Mouse (Mus musculus) midbrain, embryonic 10.5 days (tissue): ENCODE data around the gene Aifm3. TPM values are rescaled to one million over a fixed set of nuclear protein-coding genes. Genes with fewer than 3 reads are reported as not detected.

Source experiments
- DNase-seq: peaks from one replicate; pipeline ENCODE4 v3.0.0-alpha.2; 2017; ENCODE audit warnings: low spot score
- H3K27ac ChIP-seq: fragments of 300-500 bp; sonication (generic); replicated peaks from 2 replicates; pipeline ENCODE4 v1.5.1; 2016; ENCODE audit warnings: mild to moderate bottlenecking
- H3K27me3 ChIP-seq: fragments of 300-500 bp; sonication (generic); 2 replicates; pipeline ENCODE4 v1.6.1; 2016; ENCODE audit warnings: low read depth, mild to moderate bottlenecking; ENCODE audit not compliant: poor library complexity, severe bottlenecking
- H3K36me3 ChIP-seq: fragments of 300-500 bp; sonication (generic); 2 replicates; pipeline ENCODE4 v1.6.1; 2016; ENCODE audit warnings: mild to moderate bottlenecking, moderate library complexity
- H3K4me1 ChIP-seq: fragments of 300-500 bp; sonication (generic); 2 replicates; pipeline ENCODE4 v1.6.1; 2016
- H3K4me3 ChIP-seq: fragments of 300-500 bp; sonication (generic); 2 replicates; pipeline ENCODE4 v1.5.1; 2016; ENCODE audit warnings: mild to moderate bottlenecking, moderate library complexity
- H3K9me3 ChIP-seq: fragments of 300-500 bp; sonication (generic); replicated peaks from 2 replicates; pipeline ENCODE4 v1.6.1; 2016; ENCODE audit warnings: mild to moderate bottlenecking
- WGBS: fragments of 180-500 bp; shearing (Covaris S2); methylation state at CpG from one replicate; pipeline ENCODE4 v1.1.7; 2016; 5-methylcytosine and 5-hydroxymethylcytosine counted together
- polyA plus RNA-seq: library from polyadenylated mRNA; unstranded; fragments of >200 nt; fragmentation: Nextera tagmentation; extraction: Ambion mirVana; gene quantifications from 2 replicates; pipeline ENCODE4 v1.2.1, GENCODE M21; 2016

Aifm3 gene
- polyA plus RNA-seq: 2.6 and 3.5 TPM in 2 replicates

DNA sequence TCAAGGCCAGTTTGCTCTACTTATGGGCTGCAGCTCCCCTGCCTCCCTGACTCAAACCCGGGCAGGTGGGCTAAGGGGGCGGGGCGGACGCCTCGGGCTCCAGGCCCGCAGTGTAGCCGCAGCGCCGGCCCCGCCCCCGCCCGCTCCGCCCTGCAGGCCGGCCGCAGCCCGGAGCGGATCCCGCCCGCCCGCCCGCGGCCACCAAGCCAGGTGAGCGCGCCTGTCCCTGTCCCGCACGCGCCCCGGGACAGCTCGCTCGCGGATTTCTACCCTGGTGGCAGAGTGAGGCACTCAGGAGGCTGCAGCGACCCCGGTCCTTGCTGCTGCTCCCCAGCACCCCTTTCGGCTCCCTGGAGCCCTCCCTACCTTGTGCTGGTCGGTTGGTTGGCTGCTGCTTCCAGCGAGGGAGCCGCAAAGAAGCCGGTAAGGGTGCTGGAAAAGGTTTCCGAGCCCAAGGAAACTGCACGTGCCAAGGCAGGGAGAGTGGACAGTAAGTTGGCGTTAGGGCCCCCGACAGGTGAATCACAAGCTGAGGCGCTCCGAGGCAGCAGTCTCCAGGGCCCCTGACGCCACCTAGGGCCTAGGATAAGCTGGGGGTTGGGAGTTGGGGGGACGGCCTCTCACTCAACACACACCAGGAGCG is at the start of gene Aifm3:
Aifm3 (plus strand) TSS at position 143 of the 643 bp plus-strand sequence.
- no peaks in the 10 kb centered on the region for H3K9me3 ChIP-seq
- peaks cover 31% of the 10 kb centered on the region for H3K27me3 ChIP-seq
- peak within 1 kb of the TSS; percentile 49 for H3K27ac ChIP-seq
- peak within 1 kb of the TSS; percentile 60 for H3K4me3 ChIP-seq
- no peak for DNase-seq
- peaks cover 13% of the 10 kb centered on the region for H3K4me1 ChIP-seq
- peaks cover 34% of the 10 kb centered on the region for H3K36me3 ChIP-seq
- under 1% methylated on average over 46 of the region's 47 CpGs for WGBS

DNA sequence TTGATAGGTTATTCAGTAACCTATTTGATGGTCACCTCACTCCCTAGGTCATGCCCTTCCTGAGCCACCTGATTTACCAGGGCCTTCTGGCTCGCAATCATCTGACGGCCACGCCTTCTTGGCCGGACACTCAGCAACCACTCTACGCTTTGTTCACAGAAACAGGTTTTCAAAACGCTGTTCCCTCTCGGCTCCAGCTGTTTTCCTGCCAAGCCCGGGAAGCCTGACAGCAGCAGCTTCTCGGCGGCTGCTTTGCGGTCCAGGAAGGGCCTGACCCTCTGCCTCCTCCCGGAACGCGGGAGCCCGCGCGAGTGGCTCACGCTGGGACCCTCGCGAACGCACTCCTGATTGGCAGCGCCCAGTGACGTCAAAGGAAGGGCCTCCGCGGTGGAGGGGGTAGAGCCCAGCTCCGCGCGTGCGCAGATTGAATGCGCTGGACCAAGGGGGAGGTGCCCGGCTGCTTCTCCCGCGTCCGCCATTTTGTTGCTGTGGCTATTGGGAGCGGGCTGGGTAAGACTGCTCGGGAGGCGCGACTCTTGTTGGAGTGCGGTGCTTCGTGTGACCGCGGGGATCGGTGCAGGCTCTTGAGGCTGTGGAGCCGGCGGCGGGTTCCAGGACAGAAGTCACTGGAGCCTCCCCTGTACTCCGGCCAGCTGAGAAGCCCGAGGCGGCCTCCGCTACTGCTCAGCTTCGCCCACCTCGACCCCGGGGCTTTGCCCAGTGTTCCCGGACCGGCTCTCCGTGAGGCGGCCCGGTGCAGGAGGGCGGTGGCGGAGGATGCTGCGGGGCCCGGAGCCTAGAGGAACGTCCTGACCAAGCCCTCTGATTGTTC is 37.7 kb upstream of the Aifm3 start, which contains the start of gene Crkl:
Crkl (plus strand) TSS at position 447 of the 832 bp plus-strand sequence.
- no peaks in the 10 kb centered on the region for H3K9me3 ChIP-seq
- peaks cover 23% of the 10 kb centered on the region for H3K36me3 ChIP-seq
- peak within 1 kb of the TSS; percentile 94 for H3K4me3 ChIP-seq
- H3K4me1 ChIP-seq: peaks cover 30% of the 10 kb centered on the region
- peak; percentile 99 for DNase-seq
- peak within 1 kb of the TSS; percentile 97 for H3K27ac ChIP-seq
- under 1% methylated on average over 63 of the region's 63 CpGs for WGBS
- H3K27me3 ChIP-seq: no peaks in the 10 kb centered on the region

DNA sequence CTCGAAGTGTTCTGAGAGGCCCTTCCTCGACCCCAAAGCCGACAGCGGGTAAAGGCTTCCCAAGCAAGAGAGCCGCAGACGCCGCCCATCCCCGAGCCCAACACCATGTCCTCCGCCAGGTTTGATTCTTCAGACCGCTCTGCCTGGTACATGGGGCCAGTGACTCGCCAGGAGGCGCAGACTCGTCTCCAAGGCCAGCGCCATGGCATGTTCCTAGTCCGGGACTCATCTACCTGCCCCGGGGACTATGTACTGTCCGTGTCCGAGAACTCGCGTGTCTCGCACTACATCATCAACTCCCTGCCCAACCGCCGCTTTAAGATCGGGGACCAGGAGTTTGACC is 37.1 kb upstream of the Aifm3 start:
- Histone ChIP-seq H3K4me1 (peaks cover 30% of the 10 kb centered on the region), H3K4me3 (peak overlapping the region; percentile 94), H3K36me3 (peaks cover 29% of the 10 kb centered on the region), H3K27ac (peak overlapping the region; percentile 97), H3K9me3 (no peaks in the 10 kb centered on the region; the same call in 1 of the 2 replicates), H3K27me3 (no peaks in the 10 kb centered on the region)
- DNase-seq: no peak
- under 1% methylated on average over 24 of the region's 24 CpGs for WGBS

DNA sequence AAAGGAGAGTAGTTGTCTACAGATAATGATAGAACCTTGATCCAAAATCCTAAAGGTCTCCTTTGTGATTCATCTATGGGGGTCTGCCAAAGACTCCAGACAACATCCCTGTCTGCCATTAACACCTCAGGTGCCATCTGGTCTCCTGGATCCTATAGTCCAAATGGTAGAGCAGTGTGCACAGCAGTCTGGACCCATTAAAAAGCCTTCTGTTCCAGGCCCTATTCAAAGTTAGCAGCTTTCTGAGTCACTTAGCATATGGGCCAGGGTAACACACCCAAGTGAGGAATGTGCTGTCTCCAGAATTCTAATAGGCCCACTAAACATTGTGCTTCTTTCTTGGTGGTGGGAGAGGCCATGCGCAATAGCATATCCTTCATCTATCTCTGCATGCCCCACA is 32.5 kb upstream of the Aifm3 start:
- H3K4me3 ChIP-seq: no peak overlapping the region
- no peak for DNase-seq
- no peaks in the 10 kb centered on the region for H3K27me3 ChIP-seq
- H3K4me1 ChIP-seq: peaks cover 25% of the 10 kb centered on the region
- 100% methylated on average over 1 of the region's 1 CpGs for WGBS
- no peaks in the 10 kb centered on the region; the same call in 1 of the 2 replicates for H3K9me3 ChIP-seq
- no peak overlapping the region for H3K27ac ChIP-seq
- H3K36me3 ChIP-seq: peaks cover 75% of the 10 kb centered on the region

DNA sequence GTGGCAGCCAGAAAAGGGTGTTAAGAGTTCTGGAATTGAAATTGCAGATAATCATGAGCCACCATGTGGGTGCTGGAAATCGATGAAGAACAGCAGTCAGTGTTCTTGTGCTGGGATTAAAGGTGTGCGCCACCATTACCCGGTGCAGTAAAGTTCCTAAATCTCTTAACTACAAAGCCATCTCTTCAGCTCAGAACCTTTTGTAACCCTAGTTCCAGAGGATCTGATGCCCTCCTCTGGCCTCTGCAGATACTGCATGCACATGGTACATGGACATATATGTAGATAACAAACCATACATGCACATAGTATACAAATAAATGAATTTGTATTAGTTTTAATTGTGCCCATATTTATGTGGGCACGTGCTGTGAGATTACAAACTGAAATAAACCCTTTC is 29.2 kb upstream of the Aifm3 start:
- 94% methylated on average over 4 of the region's 4 CpGs for WGBS

DNA sequence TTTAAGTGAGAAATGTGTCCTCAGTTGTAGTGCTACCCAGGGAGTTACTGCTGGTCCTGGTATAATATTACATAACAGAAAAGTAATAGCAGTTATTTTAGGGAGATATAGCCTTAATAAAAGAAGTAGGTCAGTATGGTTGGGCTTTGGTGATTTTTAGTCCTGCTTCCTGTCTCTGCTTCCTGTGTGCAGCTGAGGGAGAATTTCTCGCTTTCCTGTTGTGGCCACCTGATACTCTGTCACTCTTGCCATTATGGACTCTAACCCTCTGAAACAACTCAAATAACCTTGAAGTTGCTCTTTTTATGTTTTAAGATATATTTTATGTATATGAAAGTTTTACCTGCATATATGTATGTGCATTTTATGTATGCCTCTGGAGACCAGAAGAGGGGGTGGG is 27.8 kb upstream of the Aifm3 start:
- Histone ChIP-seq H3K4me1 (no peaks in the 10 kb centered on the region), H3K9me3 (no peaks in the 10 kb centered on the region; the same call in 1 of the 2 replicates), H3K4me3 (no peak overlapping the region), H3K27ac (no peak overlapping the region), H3K27me3 (no peaks in the 10 kb centered on the region), H3K36me3 (peaks cover 86% of the 10 kb centered on the region)
- 86% methylated on average over 1 of the region's 1 CpGs for WGBS
- DNase-seq: no peak

More for the DNA sequence above, 29.2 kb upstream of the Aifm3 start:
- Histone ChIP-seq H3K4me3 (no peak overlapping the region), H3K27me3 (no peaks in the 10 kb centered on the region), H3K36me3 (peaks cover 97% of the 10 kb centered on the region), H3K9me3 (no peaks in the 10 kb centered on the region; the same call in 1 of the 2 replicates), H3K4me1 (peaks cover 5% of the 10 kb centered on the region), H3K27ac (no peak overlapping the region)
- DNase-seq: no peak

DNA sequence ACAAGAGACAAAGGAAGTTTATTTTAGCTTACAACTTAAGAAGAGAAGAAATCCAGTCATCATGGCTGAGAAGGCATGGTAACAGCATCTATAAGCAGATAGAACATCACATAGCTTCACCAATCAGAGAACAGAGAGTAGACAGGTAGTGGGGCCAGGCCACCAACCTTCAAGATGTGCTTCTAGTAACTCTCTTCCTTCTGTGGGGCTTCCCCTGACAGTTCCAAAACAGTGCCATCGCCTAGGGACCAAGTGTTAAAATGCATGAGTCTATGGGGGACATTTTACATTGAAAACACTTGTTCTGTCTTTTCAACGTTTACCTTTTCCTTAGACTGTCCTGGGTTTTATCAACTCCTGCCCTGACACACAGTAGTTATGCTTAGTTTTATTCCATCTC is 26.2 kb upstream of the Aifm3 start:
- peaks cover 82% of the 10 kb centered on the region for H3K36me3 ChIP-seq
- WGBS: 87% methylated on average over 2 of the region's 2 CpGs
- no peaks in the 10 kb centered on the region for H3K9me3 ChIP-seq
- no peaks in the 10 kb centered on the region for H3K27me3 ChIP-seq
- no peaks in the 10 kb centered on the region for H3K4me1 ChIP-seq
- no peak overlapping the region for H3K4me3 ChIP-seq
- DNase-seq: no peak
- H3K27ac ChIP-seq: no peak overlapping the region

DNA sequence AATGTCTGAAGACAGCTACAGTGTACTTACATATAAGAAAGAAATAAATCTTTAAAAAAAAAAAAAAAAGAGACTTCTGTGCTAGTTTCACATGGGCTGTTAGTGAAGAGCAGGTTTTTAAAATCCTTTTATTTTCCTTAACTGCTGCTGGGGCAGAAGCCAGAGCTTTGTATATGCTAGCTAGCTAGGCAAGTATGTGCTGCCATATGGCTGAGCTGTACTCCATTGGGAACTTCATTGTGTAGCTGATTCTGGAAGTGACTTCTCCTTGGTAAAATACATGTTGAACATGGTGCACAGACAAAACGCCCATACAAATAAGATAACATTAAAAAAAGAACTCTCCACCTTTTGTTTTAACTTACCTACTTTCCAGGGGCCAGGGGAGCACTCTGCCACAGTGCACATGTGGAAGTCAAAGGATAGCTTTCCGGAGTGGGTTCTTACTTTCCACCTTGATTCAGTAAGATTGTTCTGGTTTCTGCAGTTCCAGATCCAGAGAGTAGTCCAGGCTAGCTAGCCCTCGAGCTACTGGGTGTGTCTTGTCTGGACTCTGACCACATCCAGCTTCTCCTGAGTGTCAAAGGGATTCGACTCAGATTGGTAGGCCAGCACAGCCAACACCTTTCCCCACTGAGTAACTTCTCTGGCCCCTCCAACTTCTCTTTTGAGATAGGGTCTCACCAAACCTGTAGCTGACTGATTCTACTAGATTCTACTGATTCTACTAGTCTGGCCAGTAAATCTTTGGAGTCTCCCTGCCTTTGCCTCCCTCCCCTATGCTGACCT is 22.3 kb upstream of the Aifm3 start:
- 88% methylated on average over 4 of the region's 4 CpGs for WGBS
- H3K4me3 ChIP-seq: no peak overlapping the region
- H3K36me3 ChIP-seq: peaks cover 82% of the 10 kb centered on the region

DNA sequence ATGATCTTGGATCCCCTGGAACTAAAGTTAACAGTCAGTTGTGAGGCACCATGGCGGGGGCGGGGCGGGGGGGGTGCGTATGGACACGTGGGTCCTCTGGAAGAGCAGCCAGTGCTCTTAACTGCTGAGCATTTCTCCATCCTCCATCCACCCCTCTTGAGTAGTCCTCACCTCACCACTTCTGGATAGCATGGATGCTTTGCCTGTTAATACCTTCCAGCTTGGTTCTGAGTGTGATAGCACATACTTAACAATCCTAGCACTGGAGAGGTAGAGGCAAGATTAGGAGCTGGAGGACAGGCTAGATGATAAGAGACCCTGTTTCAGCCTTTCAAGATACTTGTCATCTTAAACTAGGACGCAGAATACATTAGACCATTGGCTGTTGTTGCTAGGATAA is 16.9 kb upstream of the Aifm3 start:
- H3K27ac ChIP-seq: no peak overlapping the region
- no peaks in the 10 kb centered on the region for H3K9me3 ChIP-seq
- WGBS: 96% methylated on average over 6 of the region's 6 CpGs
- no peaks in the 10 kb centered on the region for H3K27me3 ChIP-seq
- H3K4me1 ChIP-seq: no peaks in the 10 kb centered on the region
- H3K36me3 ChIP-seq: peaks cover 84% of the 10 kb centered on the region
- no peak overlapping the region for H3K4me3 ChIP-seq
- DNase-seq: no peak

More for the DNA sequence above, 22.3 kb upstream of the Aifm3 start:
- Histone ChIP-seq H3K9me3 (no peaks in the 10 kb centered on the region), H3K4me1 (no peaks in the 10 kb centered on the region), H3K27me3 (no peaks in the 10 kb centered on the region), H3K27ac (no peak overlapping the region)
- DNase-seq: no peak

DNA sequence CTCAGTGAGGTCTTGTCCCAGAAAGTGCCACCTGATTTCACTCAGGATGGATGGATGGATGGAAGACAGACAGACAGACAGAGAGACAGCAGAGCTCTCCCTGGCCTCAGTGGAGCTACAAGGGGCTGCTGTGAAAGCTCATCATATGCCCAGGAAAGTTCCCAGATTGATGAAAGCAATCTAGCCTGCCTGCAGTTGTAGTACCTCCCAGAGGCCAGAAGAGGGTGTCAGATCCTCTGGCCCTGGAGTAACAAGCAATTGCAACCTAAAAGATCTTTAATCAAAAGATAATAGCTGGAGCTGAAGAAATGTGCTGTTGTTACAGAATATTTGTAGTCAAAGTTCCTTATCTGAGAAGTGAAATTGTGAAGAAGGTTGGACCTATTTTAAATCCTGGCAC is 15.3 kb upstream of the Aifm3 start:
- H3K36me3 ChIP-seq: peaks cover 85% of the 10 kb centered on the region

DNA sequence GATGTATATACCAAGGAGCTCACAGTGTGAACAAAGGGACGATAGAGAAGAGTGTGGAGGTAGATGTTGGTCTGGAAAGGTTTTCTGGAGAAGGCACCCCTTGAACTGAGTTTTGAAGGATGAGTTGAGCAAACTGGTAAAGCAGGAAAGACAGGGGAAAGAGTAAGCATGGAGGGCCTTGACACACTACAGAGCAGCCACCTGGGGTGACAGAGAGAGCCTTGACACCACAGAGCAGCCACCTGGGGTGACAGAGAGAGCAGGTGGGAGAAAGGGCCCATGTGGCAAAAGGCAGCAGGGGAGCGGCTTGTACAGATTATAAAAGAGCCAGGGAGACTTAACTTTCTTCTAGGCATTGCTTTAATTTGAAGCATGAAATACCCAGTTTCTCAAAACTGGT is 14.7 kb upstream of the Aifm3 start:
- no peak for DNase-seq
- Histone ChIP-seq H3K27ac (no peak overlapping the region), H3K9me3 (no peaks in the 10 kb centered on the region), H3K4me3 (no peak overlapping the region), H3K27me3 (no peaks in the 10 kb centered on the region), H3K4me1 (no peaks in the 10 kb centered on the region), H3K36me3 (peaks cover 85% of the 10 kb centered on the region)
- 86% methylated on average over 2 of the region's 2 CpGs for WGBS

More for the DNA sequence above, 15.3 kb upstream of the Aifm3 start:
- H3K27me3 ChIP-seq: no peaks in the 10 kb centered on the region
- DNase-seq: no peak
- H3K4me3 ChIP-seq: no peak overlapping the region
- no peaks in the 10 kb centered on the region for H3K4me1 ChIP-seq
- no peak overlapping the region for H3K27ac ChIP-seq
- H3K9me3 ChIP-seq: no peaks in the 10 kb centered on the region

DNA sequence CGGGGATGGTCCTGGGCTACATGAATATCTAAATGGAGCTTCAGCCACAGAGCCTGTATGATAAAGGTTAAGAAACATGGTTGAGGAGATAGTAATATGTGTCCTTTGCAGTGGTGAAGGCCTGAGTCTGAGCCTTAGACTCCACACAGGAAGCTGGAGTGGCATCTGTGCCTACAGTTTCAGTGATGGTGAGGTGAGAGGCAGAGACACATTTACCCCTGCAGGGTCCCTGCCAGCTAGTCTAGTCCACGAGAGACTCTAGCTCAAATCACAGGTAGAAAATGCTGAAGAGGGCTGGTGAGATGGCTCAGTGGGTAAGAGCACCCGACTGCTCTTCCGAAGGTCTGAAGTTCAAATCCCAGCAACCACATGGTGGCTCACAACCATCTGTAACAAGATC is 14.1 kb upstream of the Aifm3 start:
- Histone ChIP-seq H3K4me1 (no peaks in the 10 kb centered on the region), H3K27me3 (no peaks in the 10 kb centered on the region), H3K27ac (no peak overlapping the region), H3K9me3 (no peaks in the 10 kb centered on the region), H3K36me3 (peaks cover 85% of the 10 kb centered on the region), H3K4me3 (no peak overlapping the region)
- 90% methylated on average over 4 of the region's 4 CpGs for WGBS
- no peak for DNase-seq
